Mouse (Mus musculus) thymus, postnatal 36 days (tissue): ENCODE results near the gene Asb6.

ENCODE experiments used
- DNase-seq, 2 experiments: peaks; one replicate each; pipeline ENCODE4 v3.0.0; 2022; ENCODE audit warnings: mixed read lengths in 2 of 2

The Asb6 gene

GRCm38 (mm10) chr2:30833644-30834043 lies 3.5 kb upstream of the Asb6 start:
- DNase-seq = no peak

- peak; percentile 57 to 62 for DNase-seq
These were observed 818 bp downstream of the Asb6 start for GRCm38 (mm10) chr2:30829315-30829714.

- peak; percentile 90 to 95 for DNase-seq
These were observed 2.2 kb downstream of the Asb6 start for GRCm38 (mm10) chr2:30827749-30828475.

GRCm38 (mm10) chr2:30826825-30827748 lies 3.0 kb downstream of the Asb6 start:
- DNase-seq = peak; percentile 48 to 63

- DNase-seq = no peak
These were observed 6.6 kb downstream of the Asb6 start for GRCm38 (mm10) chr2:30823385-30824153.

- no peak for DNase-seq
These were observed 7.7 kb downstream of the Asb6 start for GRCm38 (mm10) chr2:30822460-30822859.

- no peak for DNase-seq
These were observed 9.1 kb downstream of the Asb6 start for GRCm38 (mm10) chr2:30821073-30821472.

- no peak for DNase-seq
These were observed 10.3 kb downstream of the Asb6 start for GRCm38 (mm10) chr2:30819873-30820272.

- DNase-seq = no peak
These were observed 13.8 kb downstream of the Asb6 start for GRCm38 (mm10) chr2:30816383-30816782.

GRCm38 (mm10) chr2:30810573-30810972 lies 19.6 kb downstream of the Asb6 start:
- no peak for DNase-seq

- no peak for DNase-seq
These were observed 20.6 kb downstream of the Asb6 start for GRCm38 (mm10) chr2:30809503-30809902.

GRCm38 (mm10) chr2:30808296-30808655 lies 21.9 kb downstream of the Asb6 start:
- DNase-seq = no peak

GRCm38 (mm10) chr2:30807648-30808295 lies 22.4 kb downstream of the Asb6 start, which contains the start of gene Ntmt1:
Gene Ntmt1 (plus strand): TSS chr2:30807826.
- DNase-seq = peak; percentile 99

- DNase-seq = no peak
These were observed 22.9 kb downstream of the Asb6 start for GRCm38 (mm10) chr2:30807147-30807647.

- DNase-seq = no peak
These were observed 24.1 kb downstream of the Asb6 start for GRCm38 (mm10) chr2:30805983-30806382.

GRCm38 (mm10) chr2:30803604-30804003 lies 26.5 kb downstream of the Asb6 start, which contains the start of gene 1700001O22Rik:
Gene 1700001O22Rik (minus strand): TSS chr2:30803661.
- DNase-seq = no peak

- peak; percentile 37 to 52 for DNase-seq
These were observed 28.9 kb downstream of the Asb6 start for GRCm38 (mm10) chr2:30801067-30801852.

GRCm38 (mm10) chr2:30800671-30801066 lies 29.5 kb downstream of the Asb6 start:
- DNase-seq = no peak

- DNase-seq = no peak
These were observed 30.7 kb downstream of the Asb6 start for GRCm38 (mm10) chr2:30799456-30799855.

GRCm38 (mm10) chr2:30796382-30796781 lies 33.8 kb downstream of the Asb6 start:
- DNase-seq = peak; percentile 72 to 85

- DNase-seq = peak in 1 of 2 experiments; percentile 15
These were observed 34.3 kb downstream of the Asb6 start for GRCm38 (mm10) chr2:30795889-30796275.
